Mouse (Mus musculus) lung, adult 2 months (tissue): Measurements from ENCODE around the gene Ppfia2.

Experiments used
- CTCF ChIP-seq: fragments of 200-500 bp; IDR thresholded peaks from 2 replicates; pipeline ENCODE4 v1.5.1; 2011; ENCODE audit warnings: mild to moderate bottlenecking, low read length, control low read depth; ENCODE audit not compliant: insufficient read depth
- POLR2A ChIP-seq: fragments of 200-500 bp; IDR thresholded peaks from 2 replicates; pipeline ENCODE4 v1.6.1; 2011; ENCODE audit warnings: low read depth, mild to moderate bottlenecking, control low read depth, low read length, borderline replicate concordance; ENCODE audit errors: extremely low read depth

DNA sequence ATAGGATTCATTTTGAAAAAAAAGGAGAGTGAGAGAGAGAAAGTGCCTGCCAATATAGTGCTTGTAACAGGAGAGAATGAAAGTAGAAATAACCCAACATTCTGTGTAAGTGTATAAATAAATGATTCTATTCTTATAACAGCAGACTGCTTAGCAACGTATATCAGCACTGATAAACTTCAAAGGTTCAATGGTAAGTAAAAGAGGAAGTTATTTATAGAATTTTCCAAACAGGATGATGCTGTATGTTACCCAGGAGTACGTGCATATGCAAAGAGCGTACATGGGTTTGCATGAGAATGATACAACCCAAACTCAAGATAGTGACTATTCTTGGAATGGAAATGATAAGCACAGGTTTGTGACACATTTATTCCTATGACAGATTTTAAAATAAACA, 215.4 kb downstream of the Ppfia2 start:
- no peak for TF ChIP-seq CTCF
- no peak for TF ChIP-seq POLR2A
